Mouse (Mus musculus) spleen, postnatal 10 days (tissue): Measurements from ENCODE around the gene Spata3.
"Not testable (repeated sequence)": the region's sequence is repeated elsewhere in the genome, so short reads cannot be mapped to it uniquely, and the experiment has no call there.

Source experiments
- DNase-seq, 2 experiments: peaks; one replicate each; pipeline ENCODE4 v3.0.0; 2021 to 2022; ENCODE audit warnings: low spot score in 2 of 2

Gene Spata3

DNA sequence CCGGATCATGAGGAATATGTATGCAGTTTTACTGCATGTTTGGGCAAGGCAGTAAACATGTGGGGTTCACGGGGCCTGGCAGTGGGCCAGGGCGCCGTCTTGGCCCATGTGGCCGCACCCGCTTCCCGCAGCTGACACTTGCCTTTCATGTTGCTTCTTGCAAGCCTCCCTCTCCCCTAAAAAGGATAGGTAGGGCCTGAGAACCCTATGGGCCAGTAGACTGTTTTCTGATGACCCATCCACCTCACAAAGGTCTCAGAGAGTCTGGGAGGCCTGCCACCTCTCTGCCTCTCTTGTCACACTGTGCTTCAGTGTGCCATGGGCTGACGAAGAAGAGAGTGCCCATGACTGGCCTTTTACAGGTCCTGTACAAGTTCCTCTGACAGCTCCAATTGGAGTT lies at the start of gene Spata3:
Gene Spata3, plus strand, starts transcription at position 301 of the 400 bp plus-strand sequence.
- DNase-seq: no peak

DNA sequence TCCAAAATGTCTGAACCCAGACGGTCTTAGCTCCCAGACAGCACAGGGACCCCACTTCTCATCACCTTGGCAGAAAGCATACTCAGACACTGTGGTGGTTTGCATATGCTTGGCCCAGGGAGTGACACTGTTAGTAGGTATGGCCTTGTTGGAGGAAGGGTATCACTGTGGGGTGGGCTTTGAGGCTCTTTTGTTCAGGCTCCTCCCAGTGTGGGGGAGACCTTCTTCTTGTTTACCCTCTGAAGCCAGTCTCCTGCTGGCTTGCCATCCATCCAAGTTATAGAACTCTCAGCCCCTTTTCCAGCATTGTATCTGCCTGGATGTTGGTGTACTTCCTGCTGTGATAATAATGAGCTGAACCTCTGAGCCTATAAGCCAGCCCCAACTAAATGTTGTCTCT lies 47.5 kb upstream of the Spata3 start:
- DNase-seq: no peak

DNA sequence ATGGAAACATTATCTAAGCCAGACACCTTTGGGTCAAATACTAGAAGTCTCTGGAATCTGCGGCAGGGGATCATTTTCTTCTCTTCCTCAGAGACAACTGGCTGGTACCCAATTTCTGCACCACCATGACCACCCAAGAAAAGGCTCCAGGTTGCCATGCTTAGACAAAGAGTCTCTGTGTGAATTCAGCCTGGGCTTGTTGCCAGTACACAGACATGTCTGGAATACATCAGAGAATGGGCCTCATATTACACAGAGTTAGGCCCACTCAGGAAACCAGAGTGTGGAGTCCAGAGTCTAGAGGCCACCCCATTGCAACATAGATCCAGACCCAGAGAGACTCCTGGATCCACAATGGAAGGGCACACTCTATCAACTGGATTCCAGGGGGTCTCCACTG lies 47.1 kb upstream of the Spata3 start:
- no peak for DNase-seq

DNA sequence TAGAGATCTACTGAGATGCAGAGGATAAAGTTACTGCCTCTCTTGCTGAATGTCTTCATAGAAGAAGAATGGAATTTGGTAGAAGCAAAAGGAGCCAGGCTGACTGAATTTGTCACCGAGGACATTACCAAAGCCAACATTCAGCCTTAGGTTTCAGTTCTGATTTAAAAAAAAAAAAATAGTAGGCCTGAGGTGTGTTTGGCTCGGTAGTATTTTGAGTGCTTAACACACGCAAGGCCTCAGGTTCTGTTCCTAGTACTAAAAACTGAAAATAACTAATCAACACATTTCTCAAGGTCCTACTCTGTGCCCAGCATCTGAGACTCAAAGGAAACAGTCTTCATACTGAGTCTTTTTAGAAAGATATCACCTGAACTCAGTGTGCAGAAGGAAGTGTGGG lies 45.5 kb upstream of the Spata3 start:
- DNase-seq: no peak

DNA sequence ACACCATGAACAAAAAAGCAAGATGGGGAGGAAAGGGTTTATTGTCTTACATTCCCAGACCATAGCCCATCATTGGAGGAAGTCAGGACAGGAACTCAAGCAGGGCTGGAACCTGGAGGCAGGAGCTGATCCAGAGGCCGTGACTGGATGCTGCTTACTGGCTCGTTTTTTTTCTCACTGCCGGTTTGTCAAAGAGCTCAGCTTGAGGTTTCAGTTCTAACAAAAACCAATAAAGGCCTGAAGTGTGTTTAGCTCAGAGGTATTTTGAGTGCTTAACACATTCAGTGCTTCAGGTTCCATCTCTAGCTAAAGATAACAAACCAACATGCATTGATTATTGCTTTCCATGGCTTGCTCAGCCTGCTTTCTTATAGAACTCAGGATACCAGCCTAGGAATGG lies 44.3 kb upstream of the Spata3 start:
- no peak for DNase-seq

DNA sequence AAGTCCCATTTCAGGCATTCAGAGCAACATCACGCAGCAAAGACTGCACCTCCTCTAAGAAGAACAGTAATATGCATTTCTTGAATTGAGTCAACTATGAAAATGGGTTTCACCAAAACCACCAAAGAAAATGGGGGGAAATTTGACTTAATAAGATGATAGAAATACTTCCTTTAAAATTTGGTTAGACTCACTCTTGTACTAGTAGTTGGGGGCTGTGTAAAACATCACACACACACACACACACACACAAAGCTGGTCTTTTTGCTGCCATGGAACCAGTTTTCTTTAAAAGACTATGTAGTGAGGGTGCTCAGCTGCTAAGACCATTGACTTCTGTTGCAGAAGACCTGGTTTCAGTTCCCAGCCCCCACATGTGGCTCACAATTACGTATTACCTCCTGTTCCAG lies 43.1 kb upstream of the Spata3 start:
- no peak for DNase-seq

DNA sequence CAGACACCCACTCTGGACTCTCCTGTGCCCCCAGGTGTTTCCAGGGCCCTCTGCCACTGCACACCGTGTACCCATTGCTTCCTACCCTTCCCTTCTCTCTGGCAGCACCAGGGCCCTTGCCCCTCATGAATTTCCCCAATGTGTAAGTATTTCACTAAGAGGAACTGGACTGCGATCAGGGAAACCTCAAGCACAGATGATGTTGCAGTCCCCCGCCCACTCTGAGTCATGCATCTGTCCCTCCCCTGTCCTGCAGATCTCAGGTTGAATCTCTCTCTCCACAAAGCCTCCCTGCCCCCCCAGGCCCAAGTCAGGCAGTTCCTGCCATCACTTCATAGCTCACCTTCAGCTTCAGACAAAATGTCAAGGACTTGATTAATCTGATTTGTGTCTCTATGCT lies 38.9 kb upstream of the Spata3 start:
- no peak for DNase-seq

DNA sequence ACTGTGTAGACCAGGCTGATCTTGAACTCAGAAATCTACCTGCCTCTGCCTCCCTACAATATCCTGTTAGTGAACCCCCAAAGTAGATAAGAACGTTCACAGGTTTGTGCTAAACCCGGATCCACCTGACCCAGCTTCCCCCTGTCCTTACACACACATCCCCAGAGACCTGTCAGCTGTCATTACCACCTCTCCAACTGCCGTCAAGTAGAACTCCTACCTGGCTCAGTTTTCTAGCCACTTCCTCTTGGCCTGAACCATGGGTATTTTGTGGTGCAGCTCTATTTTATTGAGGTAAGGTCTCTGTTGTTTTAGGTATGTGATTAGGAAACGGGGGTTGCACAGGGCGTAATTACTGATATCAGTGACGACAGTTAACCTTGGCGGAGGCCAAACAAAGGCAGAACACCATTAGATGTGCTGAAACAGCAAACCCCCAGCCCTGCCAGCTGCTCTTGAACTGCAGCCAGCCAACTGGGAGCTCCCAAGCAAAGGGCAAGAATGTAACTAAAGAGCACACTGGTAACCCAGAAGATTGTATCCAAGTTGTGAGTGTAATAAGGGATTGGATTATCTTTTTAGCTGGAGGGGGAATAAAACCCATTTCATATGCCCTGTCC lies 34.8 kb upstream of the Spata3 start:
- DNase-seq: no peak

DNA sequence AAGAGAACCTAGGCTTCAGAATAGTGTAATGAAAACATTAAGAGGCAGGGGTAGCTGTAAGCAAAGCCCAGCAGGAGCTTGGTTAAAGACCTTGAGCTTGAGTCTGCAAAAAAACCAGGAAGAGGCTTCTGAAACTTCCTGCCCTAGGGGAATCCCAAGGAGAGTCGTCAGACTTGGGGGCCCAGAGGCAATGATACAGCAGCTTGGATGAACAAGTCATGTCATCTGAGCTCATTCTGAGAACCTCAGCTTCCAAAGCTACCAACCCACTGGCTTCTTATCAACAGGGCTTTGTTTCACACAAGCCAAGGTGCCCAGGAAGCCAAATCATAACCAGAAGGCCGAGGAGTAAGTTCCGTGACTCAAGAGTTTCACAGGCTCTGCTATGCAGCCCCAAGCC lies 30.8 kb upstream of the Spata3 start:
- DNase-seq: no peak

DNA sequence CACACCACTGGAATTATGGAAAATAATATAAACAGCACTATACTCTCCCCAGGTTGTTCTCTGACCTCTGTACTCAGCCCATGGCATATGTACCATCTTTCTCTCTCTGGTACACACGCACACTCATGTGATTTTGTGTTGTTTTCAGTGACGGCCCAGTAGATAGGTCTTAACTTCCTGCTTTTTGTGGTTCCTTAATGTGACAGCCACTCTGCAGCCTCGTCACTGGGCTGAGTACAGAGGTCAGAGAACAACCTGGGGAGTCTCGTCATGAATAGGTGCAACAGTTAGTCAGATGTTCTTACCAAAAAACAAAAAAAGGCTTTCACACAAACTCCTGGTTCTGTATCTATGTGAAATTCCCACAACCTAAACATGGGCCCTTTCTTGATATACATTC lies 28.3 kb upstream of the Spata3 start:
- DNase-seq: no peak

DNA sequence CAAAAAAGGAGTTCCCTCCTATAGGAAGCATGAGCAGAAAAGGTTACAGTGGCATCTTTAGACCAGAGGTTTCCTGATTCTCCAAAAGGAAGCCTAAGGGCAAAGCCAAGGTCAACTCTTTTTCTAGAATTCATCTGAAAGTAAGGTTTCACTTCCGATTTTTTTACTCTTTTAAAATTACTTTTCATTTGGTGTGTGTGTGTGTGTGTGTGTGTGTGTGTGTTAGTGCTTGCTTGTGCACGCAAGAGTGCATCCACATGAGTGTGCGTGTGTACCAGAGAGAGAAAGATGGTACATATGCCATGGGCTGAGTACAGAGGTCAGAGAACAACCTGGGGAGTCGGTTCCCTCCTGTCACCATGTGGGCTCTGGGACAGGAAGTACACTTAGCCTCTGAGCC lies 27.7 kb upstream of the Spata3 start:
- DNase-seq: not testable (repeated sequence)

DNA sequence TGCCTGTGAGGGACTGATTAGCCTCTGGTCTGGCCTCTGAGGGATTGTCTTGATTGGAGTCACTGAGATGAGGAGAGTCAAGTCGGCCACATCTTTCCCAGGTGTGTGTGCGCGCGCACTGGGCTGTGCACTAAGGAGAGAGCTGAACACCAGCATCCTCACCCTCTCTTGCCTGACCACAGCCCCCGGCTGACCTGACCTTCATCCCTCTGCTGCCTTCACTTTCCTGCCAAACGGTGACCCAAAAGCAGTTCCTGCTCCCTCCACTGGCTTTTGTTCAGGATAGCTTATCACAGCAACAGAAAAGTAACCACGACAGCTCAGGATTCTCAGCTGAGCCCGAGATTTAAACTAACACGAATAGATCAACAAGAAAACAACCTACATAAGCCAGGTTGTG lies 24.4 kb upstream of the Spata3 start:
- no peak for DNase-seq

DNA sequence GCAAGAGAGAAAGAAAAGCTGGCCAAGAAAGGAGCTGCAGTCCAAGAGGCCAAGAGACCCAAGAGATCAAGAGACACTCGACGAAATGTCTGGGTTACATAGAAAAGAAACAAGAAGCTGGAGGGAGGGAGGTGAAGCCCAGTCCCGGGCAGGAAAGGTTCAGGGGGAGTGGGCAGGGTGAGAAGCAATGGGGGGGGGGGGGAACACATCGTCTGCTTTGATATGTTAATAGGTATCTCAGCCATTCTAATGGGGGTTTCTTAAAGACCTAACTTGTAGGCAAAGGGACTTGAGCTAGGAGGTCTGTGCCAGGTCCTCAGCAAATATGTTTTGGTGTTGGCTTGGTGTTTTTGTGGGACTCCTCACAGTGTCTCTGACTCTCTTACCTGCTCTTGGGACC lies 23.1 kb upstream of the Spata3 start:
- no peak for DNase-seq

DNA sequence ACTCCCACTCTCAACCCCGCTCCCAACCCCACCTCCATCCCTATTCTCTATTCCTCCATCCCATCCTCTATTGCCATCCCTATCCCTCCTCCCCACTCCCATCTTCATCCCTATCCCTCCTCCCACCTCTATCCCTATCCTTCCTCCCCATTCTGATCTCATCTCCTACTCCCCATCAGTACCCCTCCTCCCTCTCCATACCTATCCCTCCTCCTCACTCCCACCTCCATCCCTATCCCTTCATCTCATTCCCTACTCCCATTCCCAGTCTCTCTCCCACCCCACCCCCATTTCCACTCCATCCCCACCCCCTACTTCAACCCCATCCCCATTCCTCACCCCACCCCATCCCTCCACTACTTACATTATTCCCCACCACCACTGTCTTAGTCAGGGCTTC lies 19.4 kb upstream of the Spata3 start:
- no peak for DNase-seq

DNA sequence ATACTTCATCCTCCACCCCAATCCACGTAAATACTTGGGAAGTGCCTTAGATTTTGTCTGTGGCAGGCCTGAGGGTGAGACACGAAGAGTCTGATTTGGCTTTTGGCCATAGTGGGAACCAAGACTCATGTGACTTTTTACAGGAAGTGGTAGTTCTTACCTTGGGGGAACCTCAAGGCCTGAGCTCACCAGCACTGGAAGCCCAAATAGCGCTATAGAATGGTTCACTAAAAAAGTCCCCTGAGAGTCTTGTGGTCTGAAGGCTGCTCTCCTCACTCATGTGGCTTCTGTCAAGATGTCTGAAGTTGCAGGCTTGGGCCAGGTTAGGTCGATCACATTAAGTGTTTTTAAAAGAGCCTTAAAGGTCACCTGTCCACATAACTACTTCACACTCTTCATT lies 18.6 kb upstream of the Spata3 start:
- no peak for DNase-seq

DNA sequence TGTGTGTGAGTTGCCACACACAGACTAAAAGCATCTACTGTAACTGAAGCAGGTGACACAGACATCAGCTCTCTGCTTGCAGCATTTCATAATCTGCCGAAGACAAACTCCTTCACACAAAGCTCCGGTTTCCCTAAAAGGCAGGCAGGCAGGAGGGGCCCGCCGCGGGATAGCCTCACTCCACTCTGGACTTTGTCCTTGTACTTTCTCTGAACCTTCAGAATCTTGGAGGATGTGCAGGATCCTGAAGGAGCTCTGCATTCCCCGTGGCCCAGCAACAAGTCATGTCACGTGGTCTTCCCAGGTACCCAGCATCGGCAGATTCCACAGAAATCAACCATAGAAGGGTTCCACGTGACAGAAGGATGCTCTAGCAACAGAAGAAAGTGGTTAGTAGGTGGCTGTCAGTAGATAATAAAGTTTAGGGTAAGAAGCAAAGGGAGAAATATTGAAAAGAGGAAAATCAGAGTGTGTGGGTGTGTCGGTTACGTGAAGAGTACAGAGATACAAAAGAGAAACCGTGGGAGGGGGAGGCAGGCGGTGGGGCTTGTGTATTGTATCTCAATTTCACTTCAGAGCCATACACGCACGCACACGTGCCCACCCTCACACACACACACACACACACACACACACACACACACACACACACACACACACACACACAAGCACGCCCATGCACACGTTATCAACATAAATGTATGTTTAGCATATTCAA lies 16.6 kb upstream of the Spata3 start:
- DNase-seq: no peak

DNA sequence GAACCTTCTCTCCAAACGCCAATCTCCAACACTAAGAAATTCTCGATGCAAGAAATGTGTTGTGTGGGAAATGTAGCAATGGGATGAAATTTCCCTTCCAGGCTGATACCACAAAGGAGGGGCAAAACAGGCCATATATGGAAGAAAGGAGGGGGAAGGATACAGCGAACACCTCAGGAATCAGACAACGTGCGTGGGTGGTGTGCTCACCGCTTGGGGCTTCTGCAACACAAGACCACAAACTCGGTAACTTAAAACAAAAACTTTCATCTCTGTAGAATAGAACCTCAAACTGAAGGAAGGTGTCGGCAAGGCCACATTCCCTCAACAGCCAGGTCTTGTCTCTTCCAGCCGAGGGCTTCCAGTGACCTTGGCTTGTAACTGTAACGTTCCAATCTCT lies 11.1 kb upstream of the Spata3 start:
- no peak for DNase-seq

DNA sequence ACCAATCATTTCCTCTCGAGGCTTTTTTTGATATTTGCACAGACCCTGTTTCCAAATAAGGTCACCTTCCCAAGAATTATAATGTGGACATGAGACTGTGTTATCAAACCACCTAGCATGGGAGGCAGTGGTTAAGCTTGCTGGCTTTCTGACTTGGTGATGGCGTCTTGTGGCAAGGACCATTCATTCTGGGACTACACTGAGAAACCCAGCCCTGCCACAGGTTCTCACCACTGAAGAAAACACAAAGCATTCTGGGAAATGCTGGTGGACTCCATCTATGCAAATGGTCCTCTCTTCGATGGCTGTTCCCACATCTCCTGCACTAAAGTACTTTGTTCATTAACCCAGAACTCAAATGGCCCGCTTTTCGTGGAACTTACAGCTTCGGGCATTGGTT lies 10.6 kb upstream of the Spata3 start:
- no peak for DNase-seq

DNA sequence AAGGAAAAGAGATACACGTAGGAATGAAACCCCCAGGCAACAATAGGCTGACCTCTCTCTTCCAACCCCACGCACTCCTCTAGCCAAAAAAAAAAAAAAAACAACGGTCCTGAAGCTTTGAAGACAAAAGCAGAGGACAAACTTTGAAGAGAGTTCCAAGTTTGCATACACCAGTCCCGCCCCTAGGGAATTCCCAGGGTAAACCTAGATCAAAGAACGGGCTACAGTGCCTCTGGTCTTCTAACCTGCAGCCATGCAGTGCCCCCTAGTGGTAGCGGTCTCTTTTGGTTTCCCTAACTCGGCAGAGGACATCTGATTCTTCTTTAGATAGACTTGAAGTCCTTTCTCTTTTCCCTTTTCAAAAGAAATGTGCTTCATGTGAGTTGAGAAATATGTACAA lies 8.8 kb upstream of the Spata3 start:
- DNase-seq: peak; percentile 63 to 89

DNA sequence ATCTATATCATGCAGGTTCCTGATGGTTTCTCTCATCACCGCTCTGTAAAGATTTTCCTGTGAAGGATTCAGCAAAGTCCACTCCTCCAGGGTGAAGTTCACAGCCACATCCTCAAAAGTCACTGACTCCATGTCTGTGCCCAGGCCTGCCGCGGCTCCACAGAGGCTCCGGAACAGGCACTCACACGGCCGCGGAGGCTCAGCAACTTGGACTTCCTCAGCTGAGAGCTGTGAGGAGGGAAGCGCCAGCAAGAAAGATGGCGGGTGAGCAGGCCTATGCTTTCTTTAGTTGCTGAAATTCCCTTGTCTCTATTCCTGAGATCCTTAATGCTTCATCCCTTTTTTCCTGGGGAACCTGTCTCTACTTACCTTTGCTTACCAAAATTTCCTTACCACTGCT lies 858 bp upstream of the Spata3 start:
- DNase-seq: not testable (repeated sequence)

DNA sequence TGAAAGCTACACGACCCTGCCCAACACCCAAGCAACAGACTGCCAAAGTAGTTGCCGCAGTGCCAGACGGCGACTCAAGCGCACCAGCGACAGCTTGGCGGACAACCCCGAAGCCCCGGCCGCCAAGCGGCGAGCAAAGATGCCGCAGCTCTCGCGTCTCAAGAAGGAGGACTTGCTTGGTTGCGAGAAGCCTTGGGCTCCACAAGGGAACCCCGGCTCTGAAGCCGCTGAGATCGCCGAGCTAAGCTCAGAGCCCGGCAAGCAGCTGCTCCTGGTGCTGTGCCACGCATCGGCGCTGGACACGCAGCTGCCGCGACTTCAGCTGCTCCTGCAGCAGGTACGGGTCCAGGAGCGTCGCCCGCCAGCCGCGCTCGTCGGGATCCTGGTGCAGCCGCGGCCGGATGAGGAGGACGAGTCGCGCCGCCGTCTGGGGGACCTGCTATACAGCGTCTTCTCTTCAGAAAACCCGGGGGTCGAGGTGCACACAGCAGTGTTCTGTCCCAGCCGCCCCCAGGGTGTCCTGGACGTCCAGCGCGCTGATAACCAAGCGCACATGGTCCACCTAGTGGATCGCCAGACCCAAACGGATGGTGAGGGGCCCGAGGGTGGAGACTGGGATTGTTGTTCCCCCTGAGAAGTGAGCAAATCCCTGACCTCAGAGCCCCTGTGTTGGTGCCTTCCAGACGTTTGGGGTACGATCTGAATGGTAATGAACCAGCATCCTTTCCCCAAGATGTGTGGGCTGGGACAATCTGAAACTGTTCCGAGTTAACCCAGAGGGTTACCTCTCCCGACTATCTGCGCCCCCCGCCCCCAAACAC lies 1.8 kb downstream of the Spata3 start:
- DNase-seq: peak; percentile 12 to 50

DNA sequence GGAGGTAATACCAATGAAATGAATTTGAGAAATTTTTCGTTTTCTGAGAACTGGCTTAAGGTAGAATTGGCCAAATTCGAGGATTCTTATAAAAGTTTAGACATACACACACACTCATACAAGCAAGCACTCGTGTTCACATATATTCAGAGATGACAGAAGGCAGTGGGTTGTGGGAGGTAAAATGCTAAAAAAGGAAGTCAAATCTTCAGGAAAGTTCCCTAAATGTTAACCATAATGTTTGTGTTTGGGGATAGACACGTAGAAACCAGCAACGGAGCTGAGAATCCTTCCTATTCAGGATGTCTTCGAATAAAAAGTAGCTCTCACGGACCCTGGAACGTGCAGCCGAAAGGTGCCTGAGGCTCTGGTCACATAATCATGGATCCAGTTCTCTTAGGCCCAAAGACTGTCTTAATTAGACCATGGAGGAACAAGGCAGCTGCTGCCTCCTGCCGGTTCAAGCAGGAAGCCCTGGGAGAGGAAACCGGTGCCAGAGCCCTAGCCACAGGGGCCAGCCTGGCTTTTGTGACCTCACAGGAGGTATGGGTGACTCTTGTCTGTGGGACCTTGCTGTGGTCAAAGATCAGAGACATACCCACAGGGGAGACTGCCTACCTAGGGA lies 4.9 kb downstream of the Spata3 start:
- DNase-seq: no peak
